Mouse (Mus musculus) ovary, postnatal 10 days (tissue): ENCODE measurements around the gene Dok3.

Experiments
- DNase-seq: peaks from one replicate; pipeline ENCODE4 v3.0.0; 2022; ENCODE audit warnings: low spot score

The Dok3 gene

GRCm38 (mm10) chr13:55540933-55541332, 11.8 kb upstream of the Dok3 start:
- DNase-seq, result no peak

DNA sequence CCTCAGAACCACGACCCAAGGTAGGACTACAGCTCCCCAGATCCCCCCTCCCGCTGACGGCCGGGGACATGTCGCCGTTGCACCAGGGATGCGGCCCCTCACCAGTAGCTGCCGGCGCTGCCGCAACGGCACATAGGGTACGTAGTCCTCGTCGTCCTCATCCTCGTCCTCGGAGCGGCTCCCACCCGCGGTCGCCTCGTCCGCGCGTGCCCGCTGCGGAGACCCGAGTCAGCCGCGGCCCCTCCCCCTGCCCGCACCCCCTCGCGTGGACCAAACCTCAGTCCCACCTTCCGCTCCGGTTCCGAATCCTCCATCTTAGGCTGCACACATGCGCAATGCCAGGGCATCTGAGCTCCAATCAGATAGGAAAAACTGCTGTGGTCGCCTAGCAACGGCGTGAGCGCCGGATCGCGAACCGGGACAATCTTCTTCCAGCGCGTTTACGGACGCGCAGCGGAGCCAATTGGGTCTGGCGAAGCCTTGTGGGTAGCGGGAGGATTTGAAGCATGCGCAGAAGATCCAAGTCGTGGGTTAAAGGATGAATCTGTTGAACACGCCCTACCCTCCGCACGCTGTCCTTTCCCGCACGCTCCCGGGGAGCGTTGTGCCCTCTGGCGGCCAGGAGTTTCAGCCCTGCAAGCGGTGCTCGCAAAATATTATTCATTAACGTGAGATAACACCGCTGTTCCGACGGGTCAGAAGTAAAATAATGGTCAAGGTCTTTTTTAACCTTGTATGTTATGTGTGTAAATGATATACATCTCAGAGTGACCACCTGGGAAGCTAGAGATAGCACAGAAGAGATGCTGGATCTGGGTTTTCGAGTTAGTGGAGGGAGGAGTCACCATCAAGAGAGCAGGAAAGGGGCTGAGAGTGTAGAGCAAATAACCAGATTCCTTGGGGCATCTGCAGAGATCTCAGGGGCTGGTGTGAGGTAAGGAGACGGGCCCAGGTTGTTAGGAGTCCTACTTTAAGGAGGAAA, 7.4 kb upstream of the Dok3 start, which contains the start of gene Ddx41:
Gene Ddx41, minus strand, starts transcription at position 465 of the 982 bp plus-strand sequence.
- peak; percentile 99 for DNase-seq

DNA sequence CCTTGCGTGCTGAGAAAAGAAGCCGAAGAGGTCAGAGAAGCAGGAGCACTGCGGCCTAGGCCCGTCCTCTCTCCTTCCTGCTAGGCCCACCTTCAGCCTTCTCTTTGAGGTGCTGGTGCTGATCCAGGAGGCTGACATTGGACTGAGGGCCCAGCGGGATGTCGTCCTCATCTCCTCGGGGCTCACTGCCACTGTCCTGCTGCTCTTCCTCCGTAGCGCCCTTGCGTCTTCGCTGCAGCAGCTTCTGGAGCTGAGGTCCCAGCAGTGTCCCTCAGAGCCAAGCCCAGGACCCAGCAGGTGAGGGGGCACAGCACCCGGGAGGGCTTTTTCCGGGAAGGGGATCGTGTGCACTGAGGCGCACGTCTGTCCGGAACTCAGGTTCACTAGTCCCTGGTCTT, 6.7 kb upstream of the Dok3 start:
- no peak for DNase-seq

DNA sequence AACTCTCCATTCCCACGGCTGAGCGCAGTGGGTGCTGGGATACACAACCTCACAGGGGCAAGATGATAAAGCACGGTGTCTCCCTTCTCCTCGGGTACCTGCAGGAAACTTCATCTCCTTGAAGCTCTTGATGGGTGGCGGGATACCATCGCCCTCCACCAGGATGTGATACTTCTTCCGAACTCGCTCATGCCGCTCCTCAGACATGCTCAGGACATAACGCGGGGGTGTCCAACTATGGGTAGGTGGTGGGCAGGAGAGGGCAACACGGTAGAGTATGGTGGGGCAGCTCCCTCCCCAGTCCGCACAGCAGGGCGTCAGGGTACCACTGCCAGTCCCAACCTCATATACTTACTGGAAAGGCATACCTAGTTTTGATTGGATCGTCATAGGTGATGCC, 6.1 kb upstream of the Dok3 start:
- no peak for DNase-seq

DNA sequence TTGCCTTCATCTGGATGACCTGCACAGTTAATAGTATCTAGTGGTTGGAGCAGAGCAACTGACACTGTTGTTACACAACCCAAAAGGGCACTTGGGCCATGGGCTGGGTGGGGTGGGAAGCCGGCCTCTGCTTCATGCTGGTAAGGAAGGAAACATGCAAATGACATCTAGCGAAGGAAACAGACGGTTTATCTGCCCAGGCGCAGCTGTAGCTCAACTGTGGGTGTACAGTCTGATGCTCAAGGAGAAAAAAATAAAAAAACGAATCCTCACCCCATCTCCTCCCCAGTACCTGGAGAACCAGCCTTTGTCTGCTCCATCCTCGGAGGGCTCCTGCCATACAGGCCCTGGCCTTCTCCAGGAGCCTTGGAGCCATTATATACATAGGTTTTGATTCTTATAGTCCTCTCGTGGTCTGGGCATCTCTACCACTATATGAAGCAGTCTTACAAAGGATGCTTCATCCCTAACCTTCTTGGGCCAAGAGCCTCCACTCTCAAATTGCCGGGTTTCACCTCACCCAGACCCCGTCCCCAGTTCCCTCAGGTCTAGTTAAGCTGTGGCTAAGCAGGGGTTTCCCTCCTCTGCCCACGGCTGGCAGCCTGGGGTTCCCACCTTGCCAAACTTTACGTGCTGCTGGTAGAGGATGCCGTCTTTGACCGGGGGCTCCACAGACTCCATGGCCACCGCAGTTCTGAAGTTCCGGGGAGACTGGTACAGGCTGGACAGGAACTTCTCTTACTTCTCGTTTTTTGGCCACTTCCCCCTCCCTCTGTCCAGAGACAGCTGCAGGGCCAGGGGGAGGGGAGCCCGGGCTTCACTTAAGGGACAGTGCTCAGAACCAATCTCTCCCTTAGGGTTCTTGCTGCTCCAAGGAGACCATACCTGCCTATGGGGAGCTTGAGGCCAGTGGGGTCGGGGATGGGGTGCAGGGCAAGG, 993 bp downstream of the Dok3 start:
- no peak for DNase-seq

DNA sequence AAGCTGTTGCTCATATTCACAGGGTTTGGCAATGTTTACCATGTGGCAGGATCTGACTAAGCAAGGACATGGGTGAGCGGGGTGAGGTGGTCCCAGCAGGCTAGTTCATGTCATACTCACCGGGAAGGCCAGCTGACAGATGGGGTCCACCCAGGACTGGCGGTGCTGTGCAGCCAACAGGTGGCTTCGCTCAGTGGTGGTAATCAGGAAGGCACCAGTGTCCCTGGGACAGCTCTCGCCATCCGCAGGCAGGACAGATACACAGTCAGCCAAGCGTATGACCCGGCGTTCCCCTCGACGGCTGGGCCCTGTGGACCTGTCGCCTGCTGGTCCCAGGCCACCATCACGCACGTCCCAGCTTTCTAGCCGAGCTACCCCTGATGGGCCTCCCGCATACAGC, 1.9 kb downstream of the Dok3 start:
- DNase-seq, result no peak

GRCm38 (mm10) chr13:55525733-55526553, 3.2 kb downstream of the Dok3 start:
- no peak for DNase-seq

DNA sequence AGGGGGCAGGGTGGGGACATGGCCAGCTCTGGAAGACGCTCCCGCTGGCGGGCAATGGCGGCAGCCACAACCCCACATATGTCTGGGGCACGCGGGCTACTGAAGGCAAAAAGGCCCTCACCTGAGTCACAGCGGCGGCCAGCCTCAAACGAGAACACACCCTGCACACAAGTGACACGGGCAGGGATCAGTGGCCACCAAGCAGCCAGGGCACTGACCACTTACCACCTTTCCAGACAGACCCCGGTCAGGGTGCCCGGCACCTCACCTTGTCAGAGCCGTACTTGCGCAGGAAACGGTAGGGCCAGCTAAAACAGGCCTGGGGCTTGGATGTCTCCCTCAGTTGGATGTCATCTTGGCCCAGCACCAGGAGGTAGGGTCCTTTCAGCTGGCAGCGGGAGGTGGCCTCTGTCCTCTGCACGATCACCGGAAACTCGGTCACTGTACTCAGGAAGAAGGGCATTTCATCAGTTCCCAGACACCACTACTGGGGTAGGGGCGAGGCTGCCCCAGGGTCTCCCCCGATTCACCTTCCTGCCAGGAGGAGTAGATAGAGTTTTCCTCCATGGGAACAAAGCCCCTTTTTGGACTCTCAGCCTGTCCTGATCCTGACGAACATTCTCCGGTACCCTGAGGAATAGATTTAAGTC, 5.0 kb downstream of the Dok3 start:
- no peak for DNase-seq

- no peak for DNase-seq
Measured at GRCm38 (mm10) chr13:55523278-55523677, 5.8 kb downstream of the Dok3 start.

DNA sequence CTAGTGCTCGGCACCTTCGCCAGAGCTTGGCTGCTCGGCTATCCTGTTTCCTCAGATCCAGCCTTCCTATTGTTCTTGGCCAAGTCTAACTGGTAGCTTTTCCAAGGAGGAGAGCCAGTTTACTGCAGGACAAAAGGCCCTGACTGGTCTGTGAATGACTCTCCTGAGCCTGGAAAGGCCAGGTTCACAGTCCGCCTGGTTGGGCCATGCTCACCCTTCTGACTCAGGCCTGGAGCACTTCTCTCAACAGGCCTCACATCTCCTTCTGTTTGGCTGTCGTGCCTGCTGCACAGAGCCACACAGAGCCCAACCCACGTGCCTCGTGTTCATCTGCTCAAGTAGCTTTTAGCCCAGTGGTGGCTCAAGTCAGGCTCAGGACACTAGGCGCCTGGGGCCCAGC, 6.4 kb downstream of the Dok3 start:
- no peak for DNase-seq

DNA sequence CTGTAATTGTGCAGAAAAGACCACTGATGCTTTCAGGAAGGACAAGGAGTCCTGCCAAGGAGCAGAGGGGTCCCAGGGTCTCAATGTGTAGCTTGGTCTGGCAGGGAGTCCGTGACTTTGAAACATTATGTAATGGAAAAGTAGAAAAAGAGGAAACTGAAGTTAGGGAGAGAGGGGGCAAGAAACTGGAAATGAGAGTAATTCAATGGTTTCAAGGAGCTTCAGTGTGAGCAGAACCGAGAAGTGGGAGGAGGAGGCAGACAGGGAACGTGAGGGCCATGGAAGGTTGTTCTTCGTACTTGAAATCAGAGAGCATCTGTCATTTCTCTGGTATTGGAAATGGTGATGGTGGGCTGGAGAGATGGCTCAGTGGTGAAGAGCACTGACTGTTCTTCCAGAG, 9.5 kb downstream of the Dok3 start:
- no peak for DNase-seq

DNA sequence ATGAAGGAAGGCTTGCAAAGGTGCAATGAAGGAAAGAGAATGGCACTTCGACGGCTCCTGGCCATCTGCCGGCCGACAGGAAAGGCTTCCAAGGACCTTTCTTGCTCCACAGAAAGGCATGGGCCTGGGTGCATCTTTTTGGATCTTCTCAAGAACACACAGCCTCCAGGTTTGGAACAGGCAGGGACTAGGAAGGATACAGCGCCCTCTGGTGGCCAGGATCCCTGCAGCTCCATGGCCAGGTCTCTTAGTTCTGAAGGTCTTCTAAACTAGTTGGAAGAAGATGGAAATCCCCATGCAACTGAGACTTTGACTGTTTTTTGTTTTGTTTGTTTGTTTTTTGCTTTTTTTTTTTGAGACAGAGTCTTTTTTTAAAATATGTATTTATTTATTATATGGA, 12.1 kb downstream of the Dok3 start:
- peak; percentile 83 for DNase-seq

GRCm38 (mm10) chr13:55513828-55514227, 15.3 kb downstream of the Dok3 start:
- no peak for DNase-seq

- DNase-seq, result peak; percentile 94
Measured at GRCm38 (mm10) chr13:55513111-55513748, 15.9 kb downstream of the Dok3 start, which contains the start of gene Pdlim7. Pdlim7 (minus strand) TSS chr13:55513676.

DNA sequence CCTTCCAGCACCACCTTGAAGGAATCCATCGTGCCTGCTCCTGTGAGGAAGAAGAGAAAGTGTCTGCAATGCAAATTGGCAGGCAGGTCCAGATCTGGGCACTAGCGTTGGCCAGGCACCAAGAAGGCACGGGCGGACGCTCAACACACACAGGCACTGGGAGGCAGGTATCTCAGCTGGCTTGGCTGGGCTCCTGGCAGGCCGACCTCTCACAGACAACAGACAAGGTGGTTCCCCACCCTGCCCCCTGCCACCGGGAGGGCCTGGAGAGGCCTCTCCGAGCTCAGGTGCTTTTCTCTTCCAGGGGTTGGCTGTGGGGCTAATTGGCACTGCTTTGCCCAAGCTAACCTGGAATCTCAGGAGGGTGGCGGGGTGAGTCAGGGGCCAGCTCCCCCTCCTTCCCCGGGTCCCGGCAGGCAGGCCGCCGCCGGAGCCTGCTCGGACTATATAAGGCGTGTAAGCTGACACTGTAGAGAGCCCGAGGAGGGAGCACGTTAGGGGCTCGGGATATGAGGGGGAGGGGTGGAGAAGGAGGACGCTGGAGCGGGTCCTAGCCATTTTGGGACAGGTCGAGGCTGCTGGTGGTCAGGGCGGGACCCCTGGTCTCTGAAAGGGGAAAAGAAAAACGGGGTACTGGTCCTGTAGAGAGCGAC, 16.6 kb downstream of the Dok3 start:
- peak; percentile 38 for DNase-seq

DNA sequence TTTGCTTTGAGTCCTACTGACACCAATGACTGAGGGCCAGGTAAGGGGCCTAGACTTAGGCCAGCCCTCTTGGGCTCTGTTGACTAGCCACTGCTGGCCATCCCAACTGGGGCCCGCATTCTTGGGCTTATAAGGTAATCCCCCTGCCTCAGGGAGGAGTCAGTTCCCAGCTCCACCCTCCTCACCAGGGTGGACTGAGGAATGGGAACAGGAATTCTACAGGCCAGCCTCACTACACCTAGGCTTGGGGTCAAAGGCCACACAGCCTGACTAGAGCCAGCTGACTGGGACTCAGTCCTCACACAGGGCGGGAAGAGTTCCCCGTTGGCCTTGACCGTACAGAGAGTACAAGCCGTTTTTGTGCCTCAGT, 17.6 kb downstream of the Dok3 start:
- DNase-seq, result no peak

- peak; percentile 62 for DNase-seq
Measured at GRCm38 (mm10) chr13:55510668-55511491, 18.2 kb downstream of the Dok3 start.

DNA sequence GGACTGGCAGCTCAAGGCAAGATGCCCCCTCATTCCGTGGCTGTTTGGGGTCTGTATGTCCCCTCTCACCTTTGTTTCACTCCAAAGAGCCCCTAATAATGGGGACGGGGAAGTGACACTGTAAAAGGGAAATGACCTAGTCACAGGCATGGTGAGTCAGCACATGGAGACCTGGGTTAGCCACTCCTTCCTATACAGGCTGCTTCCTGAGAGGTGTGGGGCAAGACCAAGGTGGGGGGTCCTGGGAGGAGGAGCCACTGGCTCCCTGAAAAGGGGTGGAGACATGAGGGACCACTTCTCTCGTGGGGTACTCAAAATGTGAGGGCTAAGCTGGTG, 18.8 kb downstream of the Dok3 start:
- DNase-seq, result no peak

GRCm38 (mm10) chr13:55508531-55508930, 20.6 kb downstream of the Dok3 start:
- DNase-seq, result no peak
